Mouse (Mus musculus) small intestine, adult 2 months (tissue): ENCODE results near the gene Hist1h3b.

Source experiments
- CTCF ChIP-seq: fragments of 200-500 bp; IDR thresholded peaks from 2 replicates; pipeline ENCODE4 v1.5.1; 2012; ENCODE audit warnings: low read depth, mild to moderate bottlenecking, control low read depth, inconsistent platforms, low read length, moderate library complexity, mixed read lengths; ENCODE audit not compliant: insufficient replicate concordance, insufficient read length; ENCODE audit errors: extremely low read depth
- POLR2A ChIP-seq: fragments of 200-500 bp; IDR thresholded peaks from 2 replicates; pipeline ENCODE4 v1.6.1; 2012; ENCODE audit warnings: low read depth, mild to moderate bottlenecking, control low read depth, inconsistent platforms, low read length, moderate library complexity

GRCm38 (mm10) chr13:23740256-23740840 is 11.7 kb upstream of the Hist1h3b start:
- TF ChIP-seq CTCF (no peak), POLR2A (no peak)
